Mouse (Mus musculus) kidney, adult 11 months (tissue): Measurements from ENCODE around the gene Rdh5.

Experiments used
- DNase-seq: peaks from one replicate; pipeline ENCODE4 v3.0.0; 2022

The Rdh5 gene

GRCm38 (mm10) chr10:128922822-128923012, at the start of gene Rdh5:
TSS of gene Rdh5 (minus strand) at chr10:128922888.
- no peak for DNase-seq

DNA sequence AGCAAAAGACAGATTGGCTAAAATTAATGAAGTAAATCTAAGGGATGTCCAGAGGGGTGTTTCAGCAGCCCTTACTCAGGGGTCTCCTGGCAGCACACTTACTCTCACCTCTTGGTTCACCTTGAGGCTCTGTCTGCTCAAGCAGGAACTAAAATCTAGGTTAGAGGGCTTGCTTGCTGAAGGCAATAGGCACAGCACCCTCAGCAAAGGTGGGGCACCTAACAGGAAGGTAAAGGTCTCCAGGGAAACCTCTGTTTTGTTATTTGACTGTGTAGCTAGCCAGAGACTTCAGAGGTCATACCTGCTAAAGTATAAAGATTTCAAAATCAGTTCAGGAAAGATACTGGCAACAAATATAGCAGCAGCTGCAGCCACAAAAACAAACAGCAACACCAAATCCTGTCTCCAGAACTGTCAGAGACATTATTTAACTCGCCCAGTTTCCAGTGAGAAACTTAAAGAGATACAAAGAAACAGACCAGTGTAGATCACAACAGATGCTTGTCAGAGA, 48.1 kb upstream of the Rdh5 start:
- DNase-seq, result no peak

DNA sequence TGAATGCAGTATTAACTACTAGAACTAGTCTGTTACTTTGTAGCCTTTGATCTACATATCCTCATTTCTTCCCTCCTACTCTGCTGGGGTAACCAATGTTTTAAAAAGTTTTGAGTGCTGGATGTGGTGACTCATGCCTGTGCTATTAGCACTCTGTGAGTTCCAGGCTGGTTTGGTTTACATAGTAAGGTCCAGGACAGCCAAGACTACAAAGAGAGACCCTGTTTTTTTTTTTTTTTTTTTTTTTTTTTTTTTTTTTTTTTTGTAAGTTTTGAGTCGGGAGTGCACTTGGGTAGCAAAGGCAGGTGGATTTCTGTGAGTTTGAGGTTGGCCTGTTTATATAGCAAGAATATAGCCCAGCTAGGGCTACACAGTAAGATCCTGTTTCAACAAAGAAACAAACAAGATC, 45.7 kb upstream of the Rdh5 start:
- DNase-seq, result no peak

DNA sequence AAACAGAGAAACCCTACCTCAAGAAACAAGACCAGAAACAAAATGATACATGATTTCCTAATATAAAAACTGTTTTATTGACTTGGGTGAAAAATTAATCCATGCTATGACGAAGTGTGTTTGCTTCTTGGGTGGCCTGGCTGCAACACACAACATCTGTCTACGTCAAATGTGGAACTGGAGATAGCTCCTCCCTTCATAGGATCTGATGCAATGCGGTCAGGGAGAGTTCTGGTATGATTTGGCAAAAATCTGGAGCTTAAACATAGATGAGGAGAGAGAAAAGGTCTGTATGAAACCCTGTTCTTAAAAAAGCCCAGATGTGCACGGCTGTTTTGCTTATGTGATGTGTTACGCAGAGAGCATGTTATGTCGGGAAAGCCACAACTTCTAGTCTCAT, 43.2 kb upstream of the Rdh5 start:
- no peak for DNase-seq

DNA sequence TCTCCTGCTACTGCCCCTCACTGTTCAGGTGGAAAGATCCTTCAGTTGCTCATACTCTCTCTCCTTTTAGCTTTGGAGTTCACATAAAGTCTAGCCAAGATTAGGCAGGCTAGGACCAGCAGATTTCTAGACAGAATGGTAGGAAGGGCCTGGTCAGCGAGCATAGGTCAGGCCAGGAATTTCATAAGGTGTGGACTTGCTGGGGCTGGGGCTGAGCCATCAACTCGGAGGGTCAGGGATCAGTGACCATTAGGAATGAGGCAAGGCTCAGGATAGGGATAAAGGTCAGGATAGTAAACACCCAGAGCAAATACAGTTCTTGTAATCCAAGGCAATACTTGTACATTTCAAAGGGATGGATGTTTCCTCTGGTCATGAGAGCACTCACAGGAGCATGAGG, 42.3 kb upstream of the Rdh5 start:
- peak; percentile 83 for DNase-seq

- DNase-seq, result peak; percentile 78
Observed at GRCm38 (mm10) chr10:128960590-128961584, 38.2 kb upstream of the Rdh5 start, which contains the start of gene Mettl7b. TSS of gene Mettl7b (minus strand) at chr10:128960988.

DNA sequence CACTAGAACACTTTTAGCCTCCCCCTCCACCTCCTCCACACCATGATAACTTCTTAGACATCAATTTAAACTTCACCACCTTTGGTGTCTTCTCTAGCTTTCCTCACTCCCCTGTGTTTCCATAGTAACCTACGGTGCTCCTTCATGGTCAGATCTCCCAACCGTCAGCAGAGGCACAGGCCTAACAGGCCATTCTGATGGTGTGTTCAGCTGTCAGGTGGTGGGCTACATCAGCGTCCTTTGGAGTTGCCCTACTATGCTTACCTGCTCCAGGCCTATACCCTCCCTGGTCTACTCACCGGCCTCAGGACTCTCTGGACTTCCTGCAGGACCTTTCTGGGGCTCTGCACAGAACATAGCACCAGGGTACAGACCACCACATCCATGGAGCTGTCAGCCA, 37.5 kb upstream of the Rdh5 start:
- DNase-seq, result no peak

GRCm38 (mm10) chr10:128958340-128958739, 35.7 kb upstream of the Rdh5 start:
- no peak for DNase-seq

GRCm38 (mm10) chr10:128950208-128950887, 27.7 kb upstream of the Rdh5 start:
- no peak for DNase-seq

- DNase-seq, result no peak
Observed at GRCm38 (mm10) chr10:128947496-128947895, 24.8 kb upstream of the Rdh5 start.

GRCm38 (mm10) chr10:128945675-128946074, 23.0 kb upstream of the Rdh5 start:
- DNase-seq, result no peak

DNA sequence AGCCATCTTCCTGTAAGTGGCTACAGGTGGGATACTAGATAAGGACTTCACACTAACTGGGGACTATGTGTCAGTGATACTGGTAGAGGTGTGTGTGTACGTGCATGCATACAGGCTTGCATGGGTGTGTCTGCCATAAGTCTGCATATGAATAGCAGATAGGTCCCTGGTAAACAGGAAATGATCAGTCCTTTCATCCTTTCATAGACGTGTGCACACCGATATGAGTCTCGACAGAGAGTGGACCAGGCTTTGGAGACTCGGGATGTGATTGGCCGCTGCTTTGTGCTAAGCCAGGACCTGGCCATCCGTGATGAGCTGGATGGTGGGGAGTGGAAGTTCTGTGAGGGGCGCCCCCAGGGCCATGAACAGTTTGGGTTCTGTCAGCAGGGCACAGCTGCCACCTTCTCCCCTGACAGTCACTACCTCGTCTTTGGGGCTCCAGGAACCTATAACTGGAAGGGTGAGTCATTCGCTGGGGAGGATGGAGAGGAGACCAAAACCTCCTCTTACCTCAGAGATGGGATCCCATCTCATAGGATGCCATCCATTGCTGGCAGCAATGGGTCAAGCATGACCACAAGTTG, 17.9 kb upstream of the Rdh5 start:
- no peak for DNase-seq

GRCm38 (mm10) chr10:128938974-128939373, 16.3 kb upstream of the Rdh5 start:
- peak; percentile 63 for DNase-seq

DNA sequence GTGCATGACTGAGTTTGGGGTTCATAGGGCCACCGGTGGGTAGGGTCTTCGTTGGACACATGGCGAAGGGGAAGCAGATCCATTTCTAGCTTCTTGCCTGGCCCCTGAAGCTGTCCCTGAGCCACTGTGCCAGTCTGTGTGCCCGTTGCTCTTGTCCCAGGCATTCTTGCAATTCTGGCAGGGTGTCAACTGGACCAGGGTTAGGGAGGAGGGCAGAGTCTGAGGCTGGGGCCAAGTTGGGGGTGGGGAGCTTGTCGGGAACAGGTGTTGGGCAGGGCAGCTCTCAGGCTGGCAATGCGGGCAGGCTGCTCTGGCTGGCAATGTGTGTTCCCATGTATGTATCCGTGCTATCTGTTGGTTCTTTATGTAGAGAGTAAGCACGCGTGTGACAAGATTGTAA, 15.8 kb upstream of the Rdh5 start:
- peak; percentile 92 for DNase-seq

GRCm38 (mm10) chr10:128937756-128938390, 15.2 kb upstream of the Rdh5 start:
- no peak for DNase-seq

DNA sequence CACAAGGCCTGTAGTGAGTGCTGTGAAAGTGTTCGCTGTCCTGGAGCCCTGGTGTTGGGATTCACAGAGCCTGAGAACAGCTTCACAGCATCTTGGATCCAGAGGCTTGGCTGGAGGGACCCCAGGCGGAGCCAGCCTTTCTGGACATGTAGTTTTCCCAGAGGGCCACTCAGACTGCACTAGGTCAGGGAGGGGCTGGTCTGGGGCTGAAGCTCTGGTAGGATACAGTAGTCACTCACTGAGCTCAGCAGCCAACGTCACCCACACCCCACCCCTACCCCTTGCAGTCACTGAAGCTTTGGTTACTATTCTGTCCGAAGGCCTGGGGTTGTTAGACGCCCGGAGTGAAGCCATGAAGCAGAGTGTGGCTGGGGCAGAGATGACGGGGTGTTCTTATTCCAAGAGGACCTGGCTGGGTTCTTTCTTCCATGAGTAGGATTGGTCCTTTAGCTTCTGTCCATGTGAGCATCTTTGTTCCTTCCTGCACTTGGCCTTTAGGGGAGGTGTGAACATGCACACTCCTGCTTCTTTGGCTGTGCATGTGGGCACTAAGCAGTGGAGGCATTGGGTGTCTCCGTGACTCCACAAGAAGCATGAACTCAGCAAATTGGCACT, 13.2 kb upstream of the Rdh5 start:
- no peak for DNase-seq

GRCm38 (mm10) chr10:128934997-128935787, 12.5 kb upstream of the Rdh5 start:
- no peak for DNase-seq

DNA sequence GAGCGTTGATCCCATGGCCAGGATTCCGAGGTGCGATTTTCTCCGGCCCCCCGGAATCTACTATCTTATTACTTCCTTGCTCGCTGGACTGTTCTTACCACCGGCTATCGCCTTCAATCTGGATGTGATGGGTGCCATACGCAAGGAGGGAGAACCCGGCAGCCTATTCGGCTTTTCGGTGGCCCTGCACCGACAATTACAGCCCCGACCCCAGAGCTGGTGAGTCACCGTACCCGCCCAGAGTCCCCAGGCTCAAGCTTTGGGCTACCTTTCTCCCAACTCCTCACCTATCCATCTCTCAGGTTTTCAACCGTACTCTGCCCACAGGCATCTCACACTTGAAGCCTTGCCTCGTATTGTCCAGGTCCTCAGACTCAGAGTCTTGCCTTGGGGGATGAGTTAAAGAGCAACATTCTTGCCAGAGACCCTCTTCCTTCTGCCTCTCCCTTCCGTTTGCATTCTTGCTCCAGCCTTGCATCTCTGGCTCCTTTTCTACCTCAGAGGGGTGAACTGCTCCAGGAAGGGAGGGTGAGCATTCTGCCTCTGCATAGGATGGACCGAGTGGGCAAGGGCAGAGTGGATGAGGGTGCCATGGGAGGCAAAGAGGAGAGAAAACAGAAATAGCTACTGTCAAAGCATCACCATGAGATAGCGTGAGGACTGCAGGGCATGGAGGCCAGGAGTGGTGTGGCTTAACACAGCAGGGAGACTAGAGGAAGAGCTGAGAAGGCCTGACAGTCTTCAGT, 11.5 kb upstream of the Rdh5 start:
- DNase-seq, result no peak

GRCm38 (mm10) chr10:128933574-128933973, 10.9 kb upstream of the Rdh5 start, which contains the start of gene Itga7:
TSS of gene Itga7 (plus strand) at chr10:128933818.
- DNase-seq, result no peak

GRCm38 (mm10) chr10:128931441-128931840, 8.8 kb upstream of the Rdh5 start:
- DNase-seq, result no peak
